Mouse (Mus musculus) kidney, adult 2 months (tissue): ENCODE results near the gene Ccni. TPM values are rescaled to one million over a fixed set of nuclear protein-coding genes. Genes with fewer than 3 reads are reported as not detected.

Experiments used
- DNase-seq: peaks from one replicate; pipeline ENCODE4 v3.0.0; 2021
- H3K27ac ChIP-seq: fragments of 200-500 bp; 2 replicates; pipeline ENCODE4 v1.5.1; 2012; ENCODE audit warnings: low read depth, low read length, control low read depth, inconsistent platforms; ENCODE audit not compliant: insufficient read depth
- H3K27me3 ChIP-seq: fragments of 200-500 bp; replicated peaks from 2 replicates; pipeline ENCODE4 v1.6.1; 2012; ENCODE audit warnings: mild to moderate bottlenecking, moderate library complexity, low read length, inconsistent platforms; ENCODE audit not compliant: control insufficient read depth, insufficient read depth
- H3K36me3 ChIP-seq: fragments of 200-500 bp; 2 replicates; pipeline ENCODE4 v1.6.1; 2012; ENCODE audit warnings: mild to moderate bottlenecking, moderate library complexity, low read length, inconsistent platforms; ENCODE audit not compliant: control insufficient read depth, insufficient read depth
- H3K4me1 ChIP-seq: fragments of 200-500 bp; 2 replicates; pipeline ENCODE4 v1.6.1; 2011; ENCODE audit warnings: low read length; ENCODE audit not compliant: control insufficient read depth, insufficient read depth
- H3K4me3 ChIP-seq: fragments of 200-500 bp; 2 replicates; pipeline ENCODE4 v1.5.1; 2011; ENCODE audit warnings: mild to moderate bottlenecking, low read depth, low read length, control low read depth; ENCODE audit not compliant: insufficient read depth
- CTCF ChIP-seq: fragments of 200-500 bp; conservative IDR thresholded peaks from 2 replicates; pipeline ENCODE4 v1.5.1; 2011; ENCODE audit warnings: low read depth, mild to moderate bottlenecking, control low read depth, low read length, moderate library complexity, mixed read lengths; ENCODE audit not compliant: insufficient read depth, insufficient read length
- POLR2A ChIP-seq: fragments of 200-500 bp; IDR thresholded peaks from one replicate; pipeline ENCODE4 v1.6.1; 2011; ENCODE audit warnings: low read depth, low read length, control low read depth
- WGBS: fragments of 180-500 bp; shearing (Covaris S2); methylation state at CpG from one replicate; pipeline ENCODE4 v1.1.7; 2018; 5-methylcytosine and 5-hydroxymethylcytosine counted together
- polyA plus RNA-seq: library from polyadenylated mRNA; depleted of rRNA; stranded (reverse); fragments of >200 nt; gene quantifications from 2 replicates; pipeline ENCODE4 v1.2.3, GENCODE M21; 2012

Gene Ccni
- polyA plus RNA-seq, 1 experiment: 125 TPM

- H3K4me1 ChIP-seq: no peaks in the 10 kb centered on the region
- peaks cover 2% of the 10 kb centered on the region; the same call in 1 of the 2 replicates for H3K36me3 ChIP-seq
Observed at GRCm38 (mm10) chr5:93174675-93175074, 31.6 kb downstream of the Ccni start.

DNA sequence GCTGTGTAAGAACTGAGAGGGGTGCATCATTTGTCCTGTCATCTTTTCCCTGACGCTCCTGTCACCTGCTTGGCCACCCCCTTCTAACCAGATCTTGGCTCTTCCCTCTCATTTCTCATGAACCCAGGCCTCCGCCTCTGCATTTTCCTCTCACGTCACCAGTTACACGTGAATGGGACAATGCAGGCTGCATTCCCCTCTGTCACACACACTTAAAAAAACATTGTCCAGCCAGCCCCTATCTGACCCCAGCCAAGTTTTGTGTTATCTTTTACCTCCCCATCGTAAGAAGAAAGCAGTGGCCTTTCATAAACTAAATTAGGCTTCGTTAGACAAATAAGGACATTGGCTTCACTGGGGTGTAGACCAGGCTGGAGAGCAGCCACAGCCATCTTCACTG lies 33.8 kb downstream of the Ccni start:
- 73% methylated on average over 6 of the region's 6 CpGs for whole genome bisulfite sequencing
- DNase-seq: no peak
- peaks cover 3% of the 10 kb centered on the region for H3K36me3 ChIP-seq
- no peaks in the 10 kb centered on the region for H3K4me1 ChIP-seq
- TF ChIP-seq CTCF (no peak), POLR2A (no peak)
- H3K27ac ChIP-seq: no peak overlapping the region
- no peaks in the 10 kb centered on the region for H3K27me3 ChIP-seq
- H3K4me3 ChIP-seq: no peak overlapping the region

More at GRCm38 (mm10) chr5:93174675-93175074, 31.6 kb downstream of the Ccni start:
- Histone ChIP-seq H3K27me3 (no peaks in the 10 kb centered on the region), H3K4me3 (no peak overlapping the region), H3K27ac (no peak overlapping the region)
- WGBS: 76% methylated on average over 6 of the region's 6 CpGs
- no peak for DNase-seq
- TF ChIP-seq POLR2A (no peak), CTCF (no peak)

- Histone ChIP-seq H3K4me1 (no peaks in the 10 kb centered on the region), H3K27ac (no peak overlapping the region), H3K4me3 (no peak overlapping the region), H3K27me3 (no peaks in the 10 kb centered on the region), H3K36me3 (peaks cover 3% of the 10 kb centered on the region)
- 96% methylated on average over 15 of the region's 15 CpGs for WGBS
- no peak for DNase-seq
- TF ChIP-seq POLR2A (no peak), CTCF (no peak)
Observed at GRCm38 (mm10) chr5:93171420-93171819, 34.9 kb downstream of the Ccni start.

- WGBS: 91% methylated on average over 6 of the region's 6 CpGs
- TF ChIP-seq POLR2A (no peak), CTCF (no peak)
- Histone ChIP-seq H3K4me3 (no peak overlapping the region), H3K4me1 (no peaks in the 10 kb centered on the region), H3K36me3 (peaks cover 2% of the 10 kb centered on the region), H3K27me3 (no peaks in the 10 kb centered on the region), H3K27ac (no peak overlapping the region)
- no peak for DNase-seq
Observed at GRCm38 (mm10) chr5:93168654-93169053, 37.6 kb downstream of the Ccni start.

GRCm38 (mm10) chr5:93167919-93168516 lies 38.3 kb downstream of the Ccni start:
- TF ChIP-seq CTCF (no peak), POLR2A (no peak)
- no peak overlapping the region for H3K4me3 ChIP-seq
- WGBS: 89% methylated on average over 11 of the region's 11 CpGs
- H3K27me3 ChIP-seq: no peaks in the 10 kb centered on the region
- H3K4me1 ChIP-seq: no peaks in the 10 kb centered on the region
- DNase-seq: no peak
- H3K36me3 ChIP-seq: peaks cover 1% of the 10 kb centered on the region
- H3K27ac ChIP-seq: no peak overlapping the region

GRCm38 (mm10) chr5:93163541-93163940 lies 42.8 kb downstream of the Ccni start:
- Histone ChIP-seq H3K27me3 (no peaks in the 10 kb centered on the region), H3K4me1 (no peaks in the 10 kb centered on the region), H3K36me3 (peaks cover 1% of the 10 kb centered on the region), H3K27ac (no peak overlapping the region), H3K4me3 (no peak overlapping the region)
- TF ChIP-seq CTCF: peak; percentile 53
- TF ChIP-seq POLR2A: no peak
- 70% methylated on average over 3 of the region's 3 CpGs for WGBS
- peak; percentile 74 for DNase-seq

- WGBS: 79% methylated on average over 11 of the region's 11 CpGs
- H3K27ac ChIP-seq: no peak overlapping the region
- no peak for DNase-seq
Observed at GRCm38 (mm10) chr5:93154401-93154800, 51.9 kb downstream of the Ccni start.

DNA sequence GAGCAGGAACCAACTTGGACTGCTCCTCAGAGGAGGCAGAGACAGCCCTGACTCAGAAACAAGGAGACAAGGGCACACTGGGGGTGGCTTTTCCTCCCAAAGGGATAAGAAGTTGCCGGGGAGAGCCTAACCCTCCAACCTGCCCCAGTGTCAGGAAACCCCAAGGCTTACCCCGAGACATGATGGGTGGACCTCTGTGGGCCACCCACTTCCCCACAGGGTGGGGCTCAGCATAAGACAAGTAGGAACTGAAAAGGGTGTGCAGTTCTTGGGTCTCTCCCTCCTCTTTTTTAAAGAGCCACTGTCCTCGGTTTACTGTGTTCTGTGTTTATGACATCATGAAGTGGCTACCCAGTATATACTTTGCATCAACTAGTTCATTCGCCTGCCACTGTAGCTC lies 53.8 kb downstream of the Ccni start:
- no peak for TF ChIP-seq CTCF
- no peak for DNase-seq
- H3K27ac ChIP-seq: no peak overlapping the region; the same call in 1 of the 2 replicates
- H3K27me3 ChIP-seq: no peaks in the 10 kb centered on the region
- no peak overlapping the region for H3K4me3 ChIP-seq
- 77% methylated on average over 4 of the region's 4 CpGs for WGBS
- H3K36me3 ChIP-seq: no peaks in the 10 kb centered on the region
- H3K4me1 ChIP-seq: peaks cover 13% of the 10 kb centered on the region; the same call in 1 of the 2 replicates

More at GRCm38 (mm10) chr5:93154401-93154800, 51.9 kb downstream of the Ccni start:
- Histone ChIP-seq H3K4me3 (no peak overlapping the region), H3K4me1 (peaks cover 10% of the 10 kb centered on the region; the same call in 1 of the 2 replicates), H3K36me3 (no peaks in the 10 kb centered on the region), H3K27me3 (no peaks in the 10 kb centered on the region)
- TF ChIP-seq POLR2A (no peak), CTCF (no peak)
